Mouse (Mus musculus): Measurements from ENCODE around the gene Prrc2c. TPM values are rescaled to one million over a fixed set of nuclear protein-coding genes. Genes with fewer than 3 reads are reported as not detected.
A peak's percentile ranks its signal among the peaks of the same experiment; 100 is the strongest.
"Not testable (repeated sequence)": the region's sequence is repeated elsewhere in the genome, so short reads cannot be mapped to it uniquely, and the experiment has no call there.

Prrc2c gene
- polyA plus RNA-seq, 1 experiment: 18.4 TPM

DNA sequence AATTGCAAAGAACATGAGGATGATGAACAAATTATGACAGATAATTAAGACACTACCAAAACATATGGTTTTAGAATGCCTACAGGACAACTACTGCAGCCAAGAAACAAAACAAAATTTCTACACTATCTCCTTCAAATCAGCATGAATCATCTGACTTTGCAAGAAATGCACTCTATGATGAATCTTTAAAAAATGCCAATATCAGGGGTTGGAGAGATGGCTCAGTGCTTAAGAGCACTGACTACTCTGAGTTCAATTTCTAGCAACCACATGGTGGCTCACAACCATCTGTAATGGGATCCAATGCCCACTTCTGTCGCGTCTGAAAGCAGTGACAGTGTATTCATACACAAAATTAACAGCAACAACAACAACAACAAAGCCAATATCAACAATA is 46.6 kb downstream of the Prrc2c start:
- no peak for DNase-seq (ENCODE audit: low read depth)

- DNase-seq (ENCODE audit: low read depth): no peak
Observed at GRCm38 (mm10) chr1:162665486-162666174, 74.7 kb downstream of the Prrc2c start.

DNA sequence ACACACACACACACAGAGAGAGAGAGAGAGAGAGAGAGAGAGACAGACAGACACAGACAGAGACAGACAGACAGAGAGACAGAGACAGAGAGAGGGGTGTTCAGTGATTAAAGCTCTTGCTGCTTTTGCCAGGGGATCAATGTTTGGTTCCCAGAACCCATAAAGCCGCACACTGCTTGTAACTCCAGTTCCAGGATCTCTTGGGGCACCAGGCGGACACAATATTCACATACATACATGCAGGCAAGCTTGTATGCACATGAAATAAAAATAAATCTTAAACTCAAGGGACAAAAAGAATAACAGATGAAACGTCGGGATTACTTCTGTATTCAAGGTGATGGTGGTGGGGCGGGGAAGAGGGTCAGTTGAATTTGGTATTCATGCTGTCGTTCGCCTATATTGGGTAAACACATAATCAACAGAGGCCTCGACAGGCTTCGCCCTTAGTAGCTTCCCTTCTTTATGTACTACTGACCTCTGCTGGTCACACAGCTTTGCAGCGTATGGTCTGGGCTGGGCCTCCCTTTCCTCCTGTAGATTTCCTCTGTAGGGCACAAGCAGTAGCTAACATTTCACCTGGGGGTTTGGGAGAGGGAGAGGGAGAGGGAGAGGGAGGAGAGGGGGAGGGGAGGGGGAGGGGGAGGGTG is 75.4 kb downstream of the Prrc2c start:
- DNase-seq (ENCODE audit: low read depth): no peak

GRCm38 (mm10) chr1:162660276-162660860 is 80.0 kb downstream of the Prrc2c start:
- DNase-seq (ENCODE audit: low read depth): no peak

- no peak for DNase-seq (ENCODE audit: low read depth)
Observed at GRCm38 (mm10) chr1:162658119-162658518, 82.2 kb downstream of the Prrc2c start, which contains the start of gene Myocos. TSS of gene Myocos (minus strand) at chr1:162658219.

- no peak for DNase-seq (ENCODE audit: low read depth)
Observed at GRCm38 (mm10) chr1:162648416-162648815, 91.9 kb downstream of the Prrc2c start.

- no peak for DNase-seq (ENCODE audit: low read depth)
Observed at GRCm38 (mm10) chr1:162646083-162646686, 94.2 kb downstream of the Prrc2c start.

GRCm38 (mm10) chr1:162643752-162644151 is 96.6 kb downstream of the Prrc2c start:
- peak; percentile 80 for DNase-seq (ENCODE audit: low read depth)

- no peak for DNase-seq (ENCODE audit: low read depth)
Observed at GRCm38 (mm10) chr1:162642591-162642990, 97.8 kb downstream of the Prrc2c start.

DNA sequence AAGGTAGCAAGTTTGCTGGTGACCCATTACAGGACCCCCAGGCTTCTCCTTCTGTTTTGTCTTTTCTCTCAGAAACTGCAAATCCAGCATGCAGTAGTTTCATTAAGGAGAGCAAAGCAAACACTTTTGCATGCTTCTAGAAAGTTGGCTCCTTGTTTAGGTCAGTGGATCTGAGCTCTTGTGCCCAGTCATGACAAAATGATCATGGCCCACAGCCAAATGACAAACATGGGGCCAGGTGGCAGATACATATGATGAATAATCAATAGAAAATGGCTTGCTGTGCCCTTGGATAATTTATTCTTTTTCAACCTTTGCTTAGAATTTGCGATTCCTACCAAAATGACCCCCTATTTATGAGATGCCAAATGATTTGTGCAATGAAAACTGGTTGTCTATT is 100.5 kb downstream of the Prrc2c start:
- DNase-seq (ENCODE audit: low read depth): no peak

GRCm38 (mm10) chr1:162639051-162639750 is 101.2 kb downstream of the Prrc2c start, which contains the start of gene Myoc:
TSS of gene Myoc (plus strand) at chr1:162639155.
- DNase-seq (ENCODE audit: low read depth): no peak

DNA sequence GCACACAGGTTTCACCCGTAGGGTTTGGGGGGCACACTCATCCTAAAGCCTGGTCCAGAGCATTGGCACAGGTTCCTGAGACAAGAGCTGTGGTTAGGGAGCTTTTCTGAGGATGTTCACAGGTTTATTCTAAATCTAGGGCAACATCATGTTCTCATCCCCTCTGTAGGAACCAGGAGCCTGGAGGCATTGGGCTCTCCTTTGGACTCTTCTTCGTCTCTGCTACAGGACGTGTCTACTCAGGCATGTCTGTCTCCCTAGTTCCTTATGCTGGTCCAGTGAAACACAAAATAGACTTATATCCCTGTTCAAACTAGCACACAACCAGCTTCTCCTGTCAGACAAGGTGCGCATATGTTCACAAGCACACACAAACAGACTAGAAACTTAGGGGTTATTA is 101.8 kb downstream of the Prrc2c start:
- DNase-seq (ENCODE audit: low read depth): no peak

DNA sequence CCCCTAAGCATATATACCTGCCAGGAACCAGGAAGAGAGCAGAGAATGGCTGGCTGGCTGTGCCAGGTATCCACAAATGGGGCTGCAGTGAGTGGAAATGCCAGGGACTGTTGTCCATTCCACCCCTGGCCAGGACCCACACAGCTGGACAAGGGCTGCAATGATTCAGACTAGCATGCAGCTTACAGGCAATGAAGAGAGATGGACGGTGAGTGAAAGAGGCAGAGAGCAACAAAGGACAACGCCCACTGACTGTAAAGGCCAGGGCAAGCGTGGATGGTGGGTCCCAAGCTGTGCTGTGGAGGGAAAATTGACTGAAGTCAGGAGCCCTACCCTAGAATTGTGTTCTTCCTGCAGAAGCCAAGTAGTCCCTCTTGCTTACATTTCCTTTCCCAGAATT is 103.8 kb downstream of the Prrc2c start:
- DNase-seq (ENCODE audit: low read depth): no peak

- not testable (repeated sequence) for DNase-seq (ENCODE audit: low read depth)
Observed at GRCm38 (mm10) chr1:162635291-162635931, 104.9 kb downstream of the Prrc2c start.

DNA sequence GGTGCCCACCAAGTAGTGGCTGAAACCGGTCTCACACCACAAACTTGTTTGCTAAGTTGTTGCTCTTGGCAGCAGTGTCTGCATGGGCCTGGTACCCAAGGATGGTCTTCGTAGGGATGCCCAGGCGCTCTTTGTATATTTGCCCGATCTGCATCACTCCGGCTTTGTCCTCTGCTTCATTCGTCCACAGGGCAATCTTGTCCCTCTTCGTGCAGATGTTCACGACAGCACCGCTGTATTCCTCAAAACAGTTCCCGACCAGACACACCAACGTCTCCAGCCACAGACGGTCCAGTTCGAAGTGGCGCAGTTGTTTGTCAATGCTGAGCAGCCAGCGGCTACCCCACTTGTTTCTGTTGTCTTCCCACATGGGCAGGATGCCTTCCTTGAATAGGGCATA is 112.0 kb downstream of the Prrc2c start:
- not testable (repeated sequence) for DNase-seq (ENCODE audit: low read depth)

GRCm38 (mm10) chr1:162627821-162628220 is 112.5 kb downstream of the Prrc2c start:
- not testable (repeated sequence) for DNase-seq (ENCODE audit: low read depth)

DNA sequence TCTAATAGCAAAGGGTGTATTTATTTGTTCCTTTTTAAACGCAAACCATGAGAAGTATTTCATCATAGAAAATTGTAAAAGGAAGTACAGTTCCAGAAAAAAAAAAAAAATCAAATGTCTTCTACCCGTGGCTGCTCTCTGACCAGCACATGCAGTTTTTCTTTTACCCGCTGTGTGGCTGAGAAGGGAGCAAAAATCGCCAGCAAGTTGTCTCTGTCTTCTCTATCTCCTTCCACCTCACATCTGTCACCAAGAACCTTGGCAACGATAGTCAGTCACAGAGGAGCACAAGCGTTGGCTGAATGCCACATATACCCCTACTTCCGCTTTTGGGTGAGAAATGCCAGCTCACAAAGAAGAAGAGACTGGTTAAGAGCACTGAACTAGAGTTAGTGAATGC is 115.1 kb downstream of the Prrc2c start:
- DNase-seq (ENCODE audit: low read depth): no peak

DNA sequence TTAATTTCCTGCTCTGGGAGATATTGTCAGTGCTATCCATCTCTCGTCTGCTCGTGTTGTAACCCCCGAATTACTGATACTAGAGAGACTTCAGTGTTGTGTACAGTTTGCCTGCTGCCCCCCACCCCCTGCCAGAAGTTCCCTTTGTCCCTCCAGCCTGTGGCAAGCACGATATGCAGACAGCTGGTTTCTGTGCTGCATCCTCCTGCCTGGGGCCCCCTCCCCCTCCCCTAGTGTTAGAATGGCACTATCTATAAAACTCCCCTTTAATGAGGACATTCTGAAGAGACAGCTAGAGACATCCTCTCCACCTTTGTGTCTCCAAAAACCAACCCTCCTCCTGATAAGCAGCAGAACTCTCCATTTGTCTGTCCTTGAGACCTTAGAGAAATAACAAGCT is 116.5 kb downstream of the Prrc2c start:
- no peak for DNase-seq (ENCODE audit: low read depth)

All from gonadal fat pad, adult 2 months (tissue).